In the genomic region with DNA sequence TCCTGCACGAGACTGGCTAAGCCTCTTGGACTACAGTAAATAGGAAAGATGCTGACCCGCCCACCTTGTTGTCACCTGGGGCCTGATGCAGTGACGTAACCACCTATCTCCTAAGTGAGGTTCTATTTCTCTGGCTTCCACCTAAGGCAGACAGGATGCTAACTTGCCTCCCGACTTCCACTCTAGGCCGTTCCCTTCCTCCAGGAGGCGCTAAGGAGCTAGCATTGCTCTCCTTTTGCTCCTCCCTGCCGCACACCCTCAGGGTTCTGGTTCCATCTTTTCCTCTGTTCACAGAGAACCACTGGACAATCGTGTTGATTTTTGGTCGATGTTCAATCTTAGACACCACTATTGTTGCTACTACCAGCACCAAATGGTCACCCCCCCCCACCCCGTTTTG, we compare ENCODE assay signal across 10 mouse cellular contexts. TPM values are rescaled to one million over a fixed set of nuclear protein-coding genes. Genes with fewer than 3 reads are reported as not detected.
A peak's percentile ranks its signal among the peaks of the same experiment; 100 is the strongest.
DNase-seq lines count a peak whose midpoint lies in the region; ATAC-seq and TF ChIP-seq lines count a peak whose summit lies in the region.
"Had no signal": no experiment of that assay in that cellular context is flagged by ENCODE, and none has a peak within 500 bp of the region (broad histone marks: within the 10 kb centered on the region; RNA-seq: fewer than 3 reads in every experiment).

No protein-coding gene starts in this region.

- intact Hi-C loops in left cerebral cortex, postnatal 4 days (cut with DNase I): no loop called here

- H3K9ac ChIP-seq in embryonic facial prominence, embryonic 11.5 days (replicated peaks; ENCODE audit: low read length): no peak overlapping the region
- H3K9ac ChIP-seq in lung, embryonic 14.5 days: no peak overlapping the region
- H3K9ac ChIP-seq: stomach, embryonic 15.5 days had no signal

- no peak overlapping the region for H3K4me3 ChIP-seq in embryonic facial prominence, embryonic 11.5 days (ENCODE audit: low read depth, low read length)
- no peak overlapping the region for H3K4me3 ChIP-seq in embryonic facial prominence, embryonic 10.5 days
- no peak overlapping the region for H3K4me3 ChIP-seq in lung, embryonic 14.5 days (ENCODE audit: low read depth, low read length)
- H3K4me3 ChIP-seq: myocyte; stomach, embryonic 15.5 days had no signal

- no peak overlapping the region for H3K4me2 ChIP-seq in embryonic facial prominence, embryonic 11.5 days (ENCODE audit: low read depth, low read length)
- no peak overlapping the region for H3K4me2 ChIP-seq in lung, embryonic 14.5 days
- H3K4me2 ChIP-seq: stomach, embryonic 15.5 days had no signal

- no peaks in the 10 kb centered on the region for H3K9me3 ChIP-seq in embryonic facial prominence, embryonic 11.5 days (replicated peaks; ENCODE audit: control insufficient read depth, low read length)
- no peaks in the 10 kb centered on the region for H3K9me3 ChIP-seq in embryonic facial prominence, embryonic 10.5 days
- H3K9me3 ChIP-seq in lung, embryonic 14.5 days (ENCODE audit: low read depth, low read length): no peaks in the 10 kb centered on the region
- H3K9me3 ChIP-seq: stomach, embryonic 15.5 days had no signal

- no peaks in the 10 kb centered on the region for H3K36me3 ChIP-seq in embryonic facial prominence, embryonic 11.5 days (replicated peaks; ENCODE audit: control insufficient read depth, insufficient read depth, low read depth, low read length)
- H3K36me3 ChIP-seq in embryonic facial prominence, embryonic 10.5 days (replicated peaks): peaks cover 26% of the 10 kb centered on the region
- no peaks in the 10 kb centered on the region for H3K36me3 ChIP-seq in lung, embryonic 14.5 days (ENCODE audit: insufficient read depth)
- H3K36me3 ChIP-seq: stomach, embryonic 15.5 days had no signal

- WGBS in embryonic facial prominence, embryonic 11.5 days: 44% methylated on average over 10 of the region's 10 CpGs
- WGBS in embryonic facial prominence, embryonic 10.5 days: 41% methylated on average over 10 of the region's 10 CpGs
- WGBS in lung, embryonic 14.5 days: 47% methylated on average over 10 of the region's 10 CpGs

- TF ChIP-seq CTCF in lung, embryonic 14.5 days (IDR thresholded peaks at IDR 0.05; ENCODE audit: low read depth): peak; percentile 50

- H3K4me1 ChIP-seq in embryonic facial prominence, embryonic 11.5 days (ENCODE audit: control insufficient read depth, insufficient read depth, low read length): no peaks in the 10 kb centered on the region
- no peaks in the 10 kb centered on the region for H3K4me1 ChIP-seq in embryonic facial prominence, embryonic 10.5 days
- H3K4me1 ChIP-seq in lung, embryonic 14.5 days (ENCODE audit: insufficient read depth): no peaks in the 10 kb centered on the region
- H3K4me1 ChIP-seq: stomach, embryonic 15.5 days had no signal

- no peaks in the 10 kb centered on the region for H3K27me3 ChIP-seq in embryonic facial prominence, embryonic 11.5 days (ENCODE audit: control insufficient read depth, insufficient read depth, low read length)
- H3K27me3 ChIP-seq in embryonic facial prominence, embryonic 10.5 days (replicated peaks; ENCODE audit: low read depth, poor library complexity, severe bottlenecking): no peaks in the 10 kb centered on the region
- H3K27me3 ChIP-seq in lung, embryonic 14.5 days (ENCODE audit: insufficient read depth, low read length): no peaks in the 10 kb centered on the region
- H3K27me3 ChIP-seq: stomach, embryonic 15.5 days had no signal

- no peak for ATAC-seq in embryonic facial prominence, embryonic 11.5 days (replicated peaks; ENCODE audit: insufficient number of reproducible peaks, low FRiP score, low TSS enrichment, low read depth)
- ATAC-seq in lung, embryonic 14.5 days (ENCODE audit: insufficient read depth): no peak

- H3K27ac ChIP-seq in embryonic facial prominence, embryonic 11.5 days (replicated peaks; ENCODE audit: low read depth, low read length): no peak overlapping the region
- no peak overlapping the region for H3K27ac ChIP-seq in embryonic facial prominence, embryonic 10.5 days (replicated peaks)
- H3K27ac ChIP-seq in lung, embryonic 14.5 days (ENCODE audit: low read depth): no peak overlapping the region
- H3K27ac ChIP-seq: stomach, embryonic 15.5 days had no signal

- peak; percentile 27 for DNase-seq in embryonic facial prominence, embryonic 11.5 days (ENCODE audit: low spot score)
- DNase-seq in embryonic facial prominence, embryonic 10.5 days (ENCODE audit: low spot score): no peak
- peak; percentile 29 for DNase-seq in lung, embryonic 14.5 days
- DNase-seq in lung, postnatal 25 days (ENCODE audit: low spot score): no peak
- peak; percentile 64 for DNase-seq in NIH3T3 (ENCODE audit: low read depth)
- peak; percentile 80 for DNase-seq in retina, embryonic 14.5 days (ENCODE audit: low spot score)
- no peak for DNase-seq in left cerebral cortex, postnatal 4 days
- DNase-seq in adrenal gland, adult 18-20 months (ENCODE audit: low spot score in 2 of 2): no peak

RNA-seq across cellular contexts. Expression of gene 1600014C10Rik, which starts 8.6 kb away (rescaled TPM):
- polyA plus RNA-seq in embryonic facial prominence, embryonic 11.5 days (2014; fragmentation: Nextera tagmentation; extraction: Ambion mirVana): 14.6 and 17.2 TPM in 2 replicates
- polyA plus RNA-seq in embryonic facial prominence, embryonic 10.5 days (2016; fragmentation: Nextera tagmentation; extraction: Ambion mirVana): 15.5 and 17.4 TPM in 2 replicates
- polyA plus RNA-seq in lung, embryonic 14.5 days (2014; fragmentation: Nextera tagmentation; extraction: Ambion mirVana): 15.0 and 15.1 TPM in 2 replicates
- total RNA-seq in left cerebral cortex, postnatal 4 days (2021): 10 to 100 TPM; 15.5 to 16.5 TPM
- total RNA-seq in adrenal gland, adult 18-20 months (2021): 10 to 100 TPM; 45.4 to 47.7 TPM

RNA-seq across cellular contexts. Expression of gene Plekhf1, which starts 36.2 kb away (rescaled TPM):
- polyA plus RNA-seq in embryonic facial prominence, embryonic 11.5 days (2014; fragmentation: Nextera tagmentation; extraction: Ambion mirVana): 3.0 and 3.1 TPM in 2 replicates
- 3.0 and 3.3 TPM in 2 replicates for polyA plus RNA-seq in embryonic facial prominence, embryonic 10.5 days (2016; fragmentation: Nextera tagmentation; extraction: Ambion mirVana)
- 4.5 and 4.7 TPM in 2 replicates for polyA plus RNA-seq in lung, embryonic 14.5 days (2014; fragmentation: Nextera tagmentation; extraction: Ambion mirVana)
- under 1 TPM; 0.38 to 0.44 TPM for total RNA-seq in left cerebral cortex, postnatal 4 days (2021)
- total RNA-seq in adrenal gland, adult 18-20 months (2021): 1 to 10 TPM; 4.0 to 4.2 TPM

Comparison
In these comparisons a context has a peak if more than half of its experiments do, and no peak if none do; other contexts are left out.
1. DNase-seq: peak in embryonic facial prominence, embryonic 11.5 days (single experiment), lung, embryonic 14.5 days (single experiment), NIH3T3 (single experiment) and retina, embryonic 14.5 days (single experiment); none in embryonic facial prominence, embryonic 10.5 days (single experiment), lung, postnatal 25 days (single experiment), left cerebral cortex, postnatal 4 days (single experiment) and adrenal gland, adult 18-20 months (0 of 2).